Mouse (Mus musculus): ENCODE results near the gene Snca. TPM values are rescaled to one million over a fixed set of nuclear protein-coding genes. Genes with fewer than 3 reads are reported as not detected.

Snca gene
- polyA plus RNA-seq, 1 experiment from 2014 or later = 51.1 TPM

- Histone ChIP-seq H3K4me1 (ENCODE audit: insufficient read depth, low read depth, low read length) (no peaks in the 10 kb centered on the region), H3K9me3 (ENCODE audit: low read length) (no peaks in the 10 kb centered on the region), H3K36me3 (ENCODE audit: insufficient read depth, low read length) (no peaks in the 10 kb centered on the region), H3K27me3 (replicated peaks; ENCODE audit: insufficient read depth, low read length) (no peaks in the 10 kb centered on the region), H3K4me3 (ENCODE audit: low read depth, low read length) (no peak overlapping the region), H3K27ac (ENCODE audit: low read length) (no peak overlapping the region), H3K9ac (replicated peaks; ENCODE audit: low read depth) (no peak overlapping the region), H3K4me2 (replicated peaks; ENCODE audit: low read depth, low read length) (no peak overlapping the region)
- no peak for TF ChIP-seq EP300 (IDR thresholded peaks at IDR 0.05)
- no peak for TF ChIP-seq CTCF (IDR thresholded peaks at IDR 0.05)
- 75% methylated on average over 1 of the region's 1 CpGs for WGBS
- DNase-seq (ENCODE audit: low spot score) (no peak), ATAC-seq (no peak)
These were observed 57.8 kb downstream of the Snca start for GRCm38 (mm10) chr6:60771899-60772298.

- H3K27me3 ChIP-seq (replicated peaks; ENCODE audit: insufficient read depth, low read length) = no peaks in the 10 kb centered on the region
- H3K9me3 ChIP-seq (ENCODE audit: low read length) = no peaks in the 10 kb centered on the region
- 76% methylated on average over 3 of the region's 3 CpGs for WGBS
- H3K27ac ChIP-seq (ENCODE audit: low read length) = no peak overlapping the region
- no peaks in the 10 kb centered on the region for H3K36me3 ChIP-seq (ENCODE audit: insufficient read depth, low read length)
- no peak overlapping the region for H3K4me3 ChIP-seq (ENCODE audit: low read depth, low read length)
- no peak for ATAC-seq
- H3K4me2 ChIP-seq (replicated peaks; ENCODE audit: low read depth, low read length) = no peak overlapping the region
- H3K4me1 ChIP-seq (ENCODE audit: insufficient read depth, low read depth, low read length) = no peaks in the 10 kb centered on the region
- no peak for TF ChIP-seq EP300 (IDR thresholded peaks at IDR 0.05)
- TF ChIP-seq CTCF (IDR thresholded peaks at IDR 0.05) = no peak
- no peak overlapping the region for H3K9ac ChIP-seq (replicated peaks; ENCODE audit: low read depth)
- no peak for DNase-seq (ENCODE audit: low spot score)
These were observed 64.0 kb downstream of the Snca start for GRCm38 (mm10) chr6:60765696-60766095.

- H3K27me3 ChIP-seq (replicated peaks; ENCODE audit: insufficient read depth, low read length) = no peaks in the 10 kb centered on the region
- H3K36me3 ChIP-seq (ENCODE audit: insufficient read depth, low read length) = no peaks in the 10 kb centered on the region
- no peak for DNase-seq (ENCODE audit: low spot score)
- no peak overlapping the region for H3K4me3 ChIP-seq (ENCODE audit: low read depth, low read length)
- H3K4me1 ChIP-seq (ENCODE audit: insufficient read depth, low read depth, low read length) = no peaks in the 10 kb centered on the region
- TF ChIP-seq CTCF (IDR thresholded peaks at IDR 0.05) = no peak
- TF ChIP-seq EP300 (IDR thresholded peaks at IDR 0.05) = no peak
- H3K9ac ChIP-seq (replicated peaks; ENCODE audit: low read depth) = no peak overlapping the region
- 83% methylated on average over 4 of the region's 4 CpGs for WGBS
- no peaks in the 10 kb centered on the region for H3K9me3 ChIP-seq (ENCODE audit: low read length)
- no peak overlapping the region for H3K4me2 ChIP-seq (replicated peaks; ENCODE audit: low read depth, low read length)
- no peak overlapping the region for H3K27ac ChIP-seq (ENCODE audit: low read length)
- no peak for ATAC-seq
These were observed 66.8 kb downstream of the Snca start for GRCm38 (mm10) chr6:60762864-60763263.

GRCm38 (mm10) chr6:60761710-60762109 lies 67.9 kb downstream of the Snca start:
- Histone ChIP-seq H3K27ac (ENCODE audit: low read length) (no peak overlapping the region), H3K27me3 (replicated peaks; ENCODE audit: insufficient read depth, low read length) (no peaks in the 10 kb centered on the region), H3K4me1 (ENCODE audit: insufficient read depth, low read depth, low read length) (no peaks in the 10 kb centered on the region), H3K9me3 (ENCODE audit: low read length) (no peaks in the 10 kb centered on the region), H3K9ac (replicated peaks; ENCODE audit: low read depth) (no peak overlapping the region), H3K36me3 (ENCODE audit: insufficient read depth, low read length) (no peaks in the 10 kb centered on the region), H3K4me3 (ENCODE audit: low read depth, low read length) (no peak overlapping the region), H3K4me2 (replicated peaks; ENCODE audit: low read depth, low read length) (no peak overlapping the region)
- ATAC-seq (no peak), DNase-seq (ENCODE audit: low spot score) (no peak)
- WGBS = 28% methylated on average over 2 of the region's 2 CpGs
- TF ChIP-seq CTCF (IDR thresholded peaks at IDR 0.05) (no peak), EP300 (IDR thresholded peaks at IDR 0.05) (no peak)

- ATAC-seq = no peak
- no peak overlapping the region for H3K4me3 ChIP-seq (ENCODE audit: low read depth, low read length)
- no peaks in the 10 kb centered on the region for H3K4me1 ChIP-seq (ENCODE audit: insufficient read depth, low read depth, low read length)
- H3K4me2 ChIP-seq (replicated peaks; ENCODE audit: low read depth, low read length) = no peak overlapping the region
- H3K36me3 ChIP-seq (ENCODE audit: insufficient read depth, low read length) = no peaks in the 10 kb centered on the region
- no peak overlapping the region for H3K9ac ChIP-seq (replicated peaks; ENCODE audit: low read depth)
- no peak overlapping the region for H3K27ac ChIP-seq (ENCODE audit: low read length)
- no peaks in the 10 kb centered on the region for H3K9me3 ChIP-seq (ENCODE audit: low read length)
- DNase-seq (ENCODE audit: low spot score) = no peak
- TF ChIP-seq CTCF (IDR thresholded peaks at IDR 0.05) = no peak
- no peak for TF ChIP-seq EP300 (IDR thresholded peaks at IDR 0.05)
- 67% methylated on average over 1 of the region's 1 CpGs for WGBS
- H3K27me3 ChIP-seq (replicated peaks; ENCODE audit: insufficient read depth, low read length) = no peaks in the 10 kb centered on the region
These were observed 74.7 kb downstream of the Snca start for GRCm38 (mm10) chr6:60754975-60755374.

- Histone ChIP-seq H3K36me3 (ENCODE audit: insufficient read depth, low read length) (no peaks in the 10 kb centered on the region), H3K27me3 (replicated peaks; ENCODE audit: insufficient read depth, low read length) (no peaks in the 10 kb centered on the region), H3K4me3 (ENCODE audit: low read depth, low read length) (no peak overlapping the region), H3K4me1 (ENCODE audit: insufficient read depth, low read depth, low read length) (no peaks in the 10 kb centered on the region), H3K4me2 (replicated peaks; ENCODE audit: low read depth, low read length) (no peak overlapping the region), H3K27ac (ENCODE audit: low read length) (no peak overlapping the region), H3K9me3 (ENCODE audit: low read length) (no peaks in the 10 kb centered on the region), H3K9ac (replicated peaks; ENCODE audit: low read depth) (no peak overlapping the region)
- no peak for ATAC-seq
- DNase-seq (ENCODE audit: low spot score) = no peak
- TF ChIP-seq EP300 (IDR thresholded peaks at IDR 0.05) (no peak), CTCF (IDR thresholded peaks at IDR 0.05) (no peak)
These were observed 83.7 kb downstream of the Snca start for GRCm38 (mm10) chr6:60745965-60746364.

- no peaks in the 10 kb centered on the region for H3K9me3 ChIP-seq (ENCODE audit: low read length)
- WGBS = 88% methylated on average over 2 of the region's 2 CpGs
- H3K4me1 ChIP-seq (ENCODE audit: insufficient read depth, low read depth, low read length) = no peaks in the 10 kb centered on the region
- H3K4me3 ChIP-seq (ENCODE audit: low read depth, low read length) = no peak overlapping the region
- H3K9ac ChIP-seq (replicated peaks; ENCODE audit: low read depth) = no peak overlapping the region
- H3K36me3 ChIP-seq (ENCODE audit: insufficient read depth, low read length) = no peaks in the 10 kb centered on the region
- H3K27ac ChIP-seq (ENCODE audit: low read length) = no peak overlapping the region
- no peak for ATAC-seq
- no peaks in the 10 kb centered on the region for H3K27me3 ChIP-seq (replicated peaks; ENCODE audit: insufficient read depth, low read length)
- no peak overlapping the region for H3K4me2 ChIP-seq (replicated peaks; ENCODE audit: low read depth, low read length)
- TF ChIP-seq CTCF (IDR thresholded peaks at IDR 0.05) (no peak), EP300 (IDR thresholded peaks at IDR 0.05) (no peak)
- DNase-seq (ENCODE audit: low spot score) = no peak
These were observed 88.1 kb downstream of the Snca start for GRCm38 (mm10) chr6:60741427-60742071.
